Mouse (Mus musculus): Measurements from ENCODE around the gene Galnt2. TPM values are rescaled to one million over a fixed set of nuclear protein-coding genes. Genes with fewer than 3 reads are reported as not detected.
A peak's percentile ranks its signal among the peaks of the same experiment; 100 is the strongest.

The Galnt2 gene
- total and polyA plus RNA-seq, 3 experiments, result 18.6 to 27.3 (median 23.6) TPM

DNA sequence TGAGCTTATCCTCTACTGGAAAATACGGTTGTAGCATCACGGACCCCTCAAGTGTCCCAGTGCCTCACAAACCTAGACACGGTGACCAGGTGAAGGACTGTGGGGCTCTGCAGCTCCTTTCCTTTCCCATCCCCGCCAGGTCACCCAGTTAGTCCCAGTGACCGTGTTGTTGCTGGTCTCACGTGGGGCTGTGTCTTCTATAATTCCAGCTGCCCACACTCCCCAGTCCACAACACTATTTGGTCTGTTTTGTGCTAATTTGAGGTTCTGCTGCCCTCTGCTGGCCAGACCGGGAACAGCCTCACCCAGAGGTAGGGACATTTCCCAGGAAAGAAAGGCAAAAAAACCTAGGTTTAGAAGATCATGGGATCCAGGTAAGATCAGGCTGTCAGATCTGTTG lies 118.5 kb downstream of the Galnt2 start (continued):
- TF ChIP-seq MAFK (IDR thresholded peaks at IDR 0.05; ENCODE audit: insufficient replicate concordance, low read length) (0 out of 2 replicates have a peak, but pooled peaks have one; percentile 17), NRF1 (IDR thresholded peaks at IDR 0.05; ENCODE audit: low read depth, low read length) (no peak), TCF12 (IDR thresholded peaks at IDR 0.05; ENCODE audit: low read depth, low read length) (peak; percentile 31; the same call in 1 of the 2 replicates)

DNA sequence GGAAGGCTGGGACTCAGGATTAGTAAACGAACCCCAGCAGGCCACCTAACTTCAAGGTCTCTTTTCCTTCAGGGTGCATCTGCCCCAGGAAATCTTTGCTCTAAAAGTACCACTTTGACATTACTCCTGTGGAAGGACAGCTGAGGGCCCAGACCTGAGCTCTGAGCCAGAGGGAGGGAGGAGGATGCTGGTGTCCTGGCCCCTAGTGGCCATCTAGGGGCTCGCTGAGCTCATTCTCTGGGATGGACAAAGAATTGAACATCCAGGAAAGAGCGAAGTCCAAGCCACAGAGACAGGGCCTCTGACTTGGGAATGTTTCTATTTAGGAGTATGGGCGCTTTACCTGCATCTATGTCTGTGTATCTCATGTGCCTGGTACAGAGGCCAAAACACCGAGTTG lies 120.4 kb downstream of the Galnt2 start:
- no peak overlapping the region for H3K27ac ChIP-seq (ENCODE audit: insufficient read depth, low read depth)
- TF ChIP-seq UBTF (IDR thresholded peaks at IDR 0.05; ENCODE audit: low read depth, low read length), result no peak
- TF ChIP-seq ZC3H11A (IDR thresholded peaks at IDR 0.05; ENCODE audit: low read depth, low read length), result no peak
- TF ChIP-seq CHD1 (IDR thresholded peaks at IDR 0.05; ENCODE audit: low read depth, low read length), result no peak
- no peak for TF ChIP-seq MXI1 (IDR thresholded peaks at IDR 0.05; ENCODE audit: low read depth, low read length)
- peak in 1 of 2 experiments; percentile 35; a peak in 2 of 4 replicates for TF ChIP-seq CTCF (conservative IDR thresholded peaks at IDR 0.05 in 1 of 2, IDR thresholded peaks at IDR 0.05 in 1 of 2; ENCODE audit: low read depth in 2 of 2, low read length in 2 of 2)
- H3K27me3 ChIP-seq (replicated peaks), result no peaks in the 10 kb centered on the region
- H3K79me2 ChIP-seq (replicated peaks; ENCODE audit: control insufficient read depth, extremely low read depth, insufficient read depth, poor library complexity, severe bottlenecking), result no peaks in the 10 kb centered on the region
- no peak overlapping the region for H3K4me3 ChIP-seq (replicated peaks in 1 of 3; ENCODE audit: low read depth in 2 of 3, low read length in 2 of 3, poor library complexity in 1 of 3)
- H3K9ac ChIP-seq (ENCODE audit: insufficient read depth, low read depth), result no peak overlapping the region
- in situ Hi-C loops (cut with MboI; ENCODE audit: low pct_ligation_motif_present, low pct_unique_long_range_greater_than_20kb, low sequenced_read_pairs), result loop anchor here (10.0 kb wide), 2 partner anchors 427 to 557 kb away; no protein-coding TSS in a partner anchor
- H3K9me3 ChIP-seq (replicated peaks; ENCODE audit: low read length), result no peaks in the 10 kb centered on the region
- DNase-seq (ENCODE audit: extremely low read depth), result no peak
- H3K4me1 ChIP-seq (ENCODE audit: control insufficient read depth in 1 of 2, insufficient read depth in 2 of 2), result peaks cover 12 to 35% of the 10 kb centered on the region in 2 experiments
- dilution Hi-C loops (cut with MboI; ENCODE audit: extremely low pct_ligation_motif_present, extremely low pct_unique_long_range_greater_than_20kb, low sequenced_read_pairs), result no loop called here
- H3K4me2 ChIP-seq (ENCODE audit: insufficient read depth, low read depth, poor library complexity, severe bottlenecking), result no peak overlapping the region
- H3K36me3 ChIP-seq (replicated peaks in 1 of 2; ENCODE audit: control insufficient read depth in 1 of 2, insufficient read depth in 1 of 2, low read length in 1 of 2), result no peaks in the 10 kb centered on the region

GRCm38 (mm10) chr8:124360911-124361310 lies 129.7 kb downstream of the Galnt2 start:
- Histone ChIP-seq H3K27ac (ENCODE audit: insufficient read depth, low read depth) (no peak overlapping the region), H3K4me2 (ENCODE audit: insufficient read depth, low read depth, poor library complexity, severe bottlenecking) (no peak overlapping the region), H3K4me3 (replicated peaks in 1 of 3; ENCODE audit: low read depth in 2 of 3, low read length in 2 of 3, poor library complexity in 1 of 3) (no peak overlapping the region), H3K79me2 (replicated peaks; ENCODE audit: control insufficient read depth, extremely low read depth, insufficient read depth, poor library complexity, severe bottlenecking) (no peaks in the 10 kb centered on the region), H3K27me3 (replicated peaks) (no peaks in the 10 kb centered on the region), H3K9me3 (replicated peaks; ENCODE audit: low read length) (no peaks in the 10 kb centered on the region), H3K36me3 (replicated peaks in 1 of 2; ENCODE audit: control insufficient read depth in 1 of 2, insufficient read depth in 1 of 2, low read length in 1 of 2) (no peaks in the 10 kb centered on the region), H3K4me1 (ENCODE audit: control insufficient read depth in 1 of 2, insufficient read depth in 2 of 2) (peaks cover 6 to 28% of the 10 kb centered on the region in 2 experiments), H3K9ac (ENCODE audit: insufficient read depth, low read depth) (no peak overlapping the region)
- DNase-seq (ENCODE audit: extremely low read depth), result no peak
- in situ Hi-C loops (cut with MboI; ENCODE audit: low pct_ligation_motif_present, low pct_unique_long_range_greater_than_20kb, low sequenced_read_pairs), result no loop called here
- TF ChIP-seq ETS1 (conservative IDR thresholded peaks at IDR 0.05; ENCODE audit: low read depth, low read length) (no peak), BHLHE40 (IDR thresholded peaks at IDR 0.05; ENCODE audit: low read depth, low read length) (no peak), USF1 (IDR thresholded peaks at IDR 0.05; ENCODE audit: low read depth, low read length) (no peak), ZNF384 (IDR thresholded peaks at IDR 0.05; ENCODE audit: low read depth, low read length) (no peak), E2F4 (IDR thresholded peaks at IDR 0.05; ENCODE audit: insufficient replicate concordance, low read depth, low read length) (no peak), RAD21 (IDR thresholded peaks at IDR 0.05; ENCODE audit: low read depth, low read length) (no peak), GABPA (IDR thresholded peaks at IDR 0.05; ENCODE audit: insufficient replicate concordance, low read depth, low read length) (no peak), MXI1 (IDR thresholded peaks at IDR 0.05; ENCODE audit: low read depth, low read length) (no peak), MAX (IDR thresholded peaks at IDR 0.05; ENCODE audit: low read length) (no peak), MAFK (IDR thresholded peaks at IDR 0.05; ENCODE audit: insufficient replicate concordance, low read length) (no peak), MYC (IDR thresholded peaks at IDR 0.05; ENCODE audit: low read depth, low read length) (no peak), JUN (IDR thresholded peaks at IDR 0.05; ENCODE audit: insufficient read depth, low read depth, low read length) (no peak)
- dilution Hi-C loops (cut with MboI; ENCODE audit: extremely low pct_ligation_motif_present, extremely low pct_unique_long_range_greater_than_20kb, low sequenced_read_pairs), result no loop called here

All from CH12.LX (cell line).